Mouse (Mus musculus) neutrophil, adult 5-6 weeks (primary cell): ENCODE measurements around the gene Arhgef3. TPM values are rescaled to one million over a fixed set of nuclear protein-coding genes. Genes with fewer than 3 reads are reported as not detected.

ENCODE experiments used
- ATAC-seq: fragments of 151-379, 151-347 bp; 2 replicates; pipeline ENCODE4 v1.8.0; 2017; ENCODE audit warnings: mild to moderate bottlenecking, moderate TSS enrichment; ENCODE audit not compliant: insufficient number of reproducible peaks, poor library complexity, low FRiP score, severe bottlenecking; ENCODE audit errors: extremely low read depth
- total RNA-seq: library from RNA; stranded (forward); fragments of 200-1000 nt; gene quantifications from 2 replicates; pipeline ENCODE4 v1.2.3, GENCODE M21; 2017

Arhgef3 gene
- total RNA-seq, 1 experiment from 2014 or later: 266 TPM

GRCm38 (mm10) chr14:27347666-27348065 is 233.0 kb downstream of the Arhgef3 start:
- no peak for ATAC-seq

- no peak for ATAC-seq
Observed at GRCm38 (mm10) chr14:27348088-27348487, 233.4 kb downstream of the Arhgef3 start.

DNA sequence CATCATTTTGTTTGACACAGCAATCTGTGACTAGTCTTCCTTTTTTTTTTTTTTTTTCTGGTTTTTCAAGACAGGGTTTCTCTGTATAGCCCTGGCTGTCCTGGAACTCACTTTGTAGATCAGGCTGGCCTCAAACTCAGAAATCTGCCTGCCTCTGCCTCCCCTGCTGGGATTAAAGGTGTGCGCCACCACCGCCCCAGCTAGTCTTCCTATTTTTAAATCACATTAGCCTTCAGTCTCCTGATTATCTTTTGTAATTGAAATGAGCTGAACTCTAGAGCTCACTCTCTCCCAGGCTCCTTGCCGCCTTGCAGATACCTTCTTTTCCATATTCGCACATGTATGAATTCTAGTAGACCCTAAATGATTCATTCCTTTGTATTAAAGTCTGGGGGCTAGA is 234.0 kb downstream of the Arhgef3 start:
- ATAC-seq: no peak

GRCm38 (mm10) chr14:27349120-27349519 is 234.4 kb downstream of the Arhgef3 start:
- no peak for ATAC-seq

GRCm38 (mm10) chr14:27349828-27350729 is 235.4 kb downstream of the Arhgef3 start:
- no peak for ATAC-seq

GRCm38 (mm10) chr14:27351051-27351475 is 236.4 kb downstream of the Arhgef3 start:
- ATAC-seq: no peak

DNA sequence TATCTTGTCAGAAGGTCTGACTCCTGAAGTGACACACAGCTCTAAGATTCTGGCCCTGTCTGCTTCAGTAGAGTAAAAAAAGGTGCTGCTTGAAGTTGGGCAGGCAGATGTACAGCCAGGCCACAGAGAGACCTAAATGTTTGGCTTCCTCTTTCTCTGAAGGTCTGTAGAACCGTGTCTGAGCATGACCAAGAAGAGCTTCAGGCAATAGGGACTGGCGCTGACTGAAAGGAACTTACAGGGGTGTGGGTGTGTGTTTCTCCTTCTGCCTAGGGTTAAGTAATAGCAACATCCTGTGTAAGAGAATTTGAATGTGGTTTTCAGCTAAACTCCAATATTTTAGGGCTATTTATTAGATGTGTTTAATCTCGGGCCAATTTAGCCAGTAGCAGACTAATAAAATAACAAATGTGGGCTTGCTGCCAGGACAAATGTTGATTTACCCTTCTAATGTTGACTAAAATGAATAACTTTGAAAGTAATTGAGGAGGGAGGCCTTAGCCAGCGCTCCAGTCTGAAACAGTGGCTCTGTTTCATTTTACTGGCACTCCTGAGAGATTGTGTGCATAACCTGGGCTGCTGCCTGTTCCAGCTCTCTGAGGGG is 236.9 kb downstream of the Arhgef3 start:
- peak; percentile 87 for ATAC-seq

- ATAC-seq: no peak
Observed at GRCm38 (mm10) chr14:27352470-27352869, 237.8 kb downstream of the Arhgef3 start.

GRCm38 (mm10) chr14:27355151-27355550 is 240.5 kb downstream of the Arhgef3 start:
- ATAC-seq: peak; percentile 33

DNA sequence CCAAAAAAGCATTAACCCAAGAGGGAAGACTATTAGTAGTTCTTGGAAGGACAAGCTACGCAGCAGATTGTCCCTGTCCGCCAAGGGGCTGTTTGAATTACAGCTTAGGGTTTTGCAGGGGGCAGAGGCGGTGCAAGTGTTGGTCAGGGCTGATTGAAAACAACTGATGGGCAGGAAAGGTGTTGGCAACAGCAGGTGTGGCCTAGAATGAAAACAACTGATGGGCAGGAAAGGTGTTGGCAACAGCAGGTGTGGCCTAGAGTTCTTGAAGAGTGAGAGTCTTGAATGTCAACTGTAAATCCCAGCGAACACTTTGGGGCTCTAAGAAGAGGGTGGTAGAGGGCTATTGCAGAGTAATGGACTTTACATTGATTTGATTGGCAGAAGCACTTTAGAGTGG is 241.2 kb downstream of the Arhgef3 start:
- no peak for ATAC-seq

GRCm38 (mm10) chr14:27357139-27357538 is 242.4 kb downstream of the Arhgef3 start:
- no peak for ATAC-seq

DNA sequence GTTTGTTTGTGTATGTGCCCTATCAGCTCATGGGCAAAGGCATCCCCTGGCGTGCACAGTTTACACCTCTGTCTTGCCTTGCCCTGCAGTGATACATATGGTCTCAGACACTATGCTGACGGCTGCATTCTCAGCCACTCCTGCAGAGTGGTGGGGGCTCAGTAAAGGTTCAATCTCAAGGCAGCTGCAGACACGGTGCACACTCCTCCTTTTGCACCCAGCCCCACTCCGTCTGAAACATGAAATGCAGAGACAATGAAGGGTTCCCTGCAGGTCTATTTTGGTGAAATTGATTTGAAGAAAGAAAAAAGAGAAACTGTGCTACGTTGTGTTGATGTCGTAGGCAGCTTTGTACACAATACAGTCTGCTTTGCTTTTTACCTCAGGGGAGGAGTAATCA is 243.5 kb downstream of the Arhgef3 start:
- no peak for ATAC-seq

DNA sequence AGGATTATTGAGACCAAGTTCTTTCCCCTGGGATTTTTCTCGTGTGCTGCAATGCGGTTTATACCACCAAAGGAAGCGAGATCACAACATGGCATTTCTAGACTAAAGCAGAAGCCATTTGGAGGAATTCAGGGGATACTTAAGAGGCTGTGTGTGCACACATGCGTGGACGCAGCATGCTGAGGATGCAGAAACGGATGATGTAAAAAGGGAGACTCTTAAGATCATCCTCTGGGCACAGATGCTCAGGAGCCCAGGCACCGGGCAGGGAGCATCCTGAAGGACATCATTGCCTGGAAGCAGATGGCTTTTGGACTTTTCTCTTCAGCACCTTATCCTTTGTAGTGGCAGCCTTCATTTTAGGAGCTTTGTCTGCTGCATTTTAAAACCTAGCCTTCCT is 246.2 kb downstream of the Arhgef3 start:
- ATAC-seq: no peak

DNA sequence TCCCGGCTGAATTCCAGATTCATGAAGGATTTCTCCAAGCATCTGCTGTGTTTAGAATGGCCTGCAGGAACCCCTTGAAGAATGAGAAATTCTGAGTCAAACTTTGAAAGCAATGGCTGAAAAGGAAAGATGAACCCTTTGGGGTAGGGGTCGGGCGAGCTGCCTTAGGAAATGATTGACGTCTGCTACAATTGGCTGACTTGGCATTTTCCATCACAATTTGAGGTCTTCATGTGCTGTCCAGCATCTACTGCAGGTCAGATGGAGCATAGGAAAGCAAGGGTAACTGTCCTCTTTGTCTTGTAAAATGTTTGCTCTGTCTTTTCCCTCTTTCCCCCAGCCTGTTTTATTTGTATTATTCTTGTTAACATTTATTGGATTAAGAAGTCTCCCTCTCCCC is 246.8 kb downstream of the Arhgef3 start:
- no peak for ATAC-seq

DNA sequence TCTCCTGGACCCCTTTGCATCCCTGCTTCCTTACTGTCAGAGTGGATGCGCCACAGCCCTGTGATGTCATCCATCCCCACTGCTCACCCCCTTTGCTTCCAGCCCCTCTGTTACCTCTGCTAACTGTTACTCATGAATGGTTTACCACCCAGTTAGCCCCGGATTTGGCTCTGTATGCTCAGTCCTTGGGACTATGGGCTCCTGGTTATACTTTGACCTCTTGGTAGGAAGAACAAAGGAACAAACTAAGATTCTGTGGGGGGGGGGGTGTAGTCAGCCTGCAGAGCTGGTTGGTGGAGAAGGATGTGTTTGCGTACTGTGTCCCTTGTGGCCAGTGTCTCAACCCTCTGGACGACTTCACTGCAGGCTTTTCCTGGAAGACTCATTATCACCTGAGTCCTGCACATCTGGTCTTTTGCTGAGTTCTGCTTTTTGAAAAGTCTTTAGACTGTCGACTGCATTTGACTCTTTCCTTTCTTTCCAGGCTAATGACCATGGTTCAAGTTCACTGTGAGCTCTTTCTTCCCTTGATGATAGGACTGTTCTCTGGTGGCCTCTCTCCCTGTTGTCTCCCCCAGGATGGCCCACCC is 250.1 kb downstream of the Arhgef3 start:
- no peak for ATAC-seq

DNA sequence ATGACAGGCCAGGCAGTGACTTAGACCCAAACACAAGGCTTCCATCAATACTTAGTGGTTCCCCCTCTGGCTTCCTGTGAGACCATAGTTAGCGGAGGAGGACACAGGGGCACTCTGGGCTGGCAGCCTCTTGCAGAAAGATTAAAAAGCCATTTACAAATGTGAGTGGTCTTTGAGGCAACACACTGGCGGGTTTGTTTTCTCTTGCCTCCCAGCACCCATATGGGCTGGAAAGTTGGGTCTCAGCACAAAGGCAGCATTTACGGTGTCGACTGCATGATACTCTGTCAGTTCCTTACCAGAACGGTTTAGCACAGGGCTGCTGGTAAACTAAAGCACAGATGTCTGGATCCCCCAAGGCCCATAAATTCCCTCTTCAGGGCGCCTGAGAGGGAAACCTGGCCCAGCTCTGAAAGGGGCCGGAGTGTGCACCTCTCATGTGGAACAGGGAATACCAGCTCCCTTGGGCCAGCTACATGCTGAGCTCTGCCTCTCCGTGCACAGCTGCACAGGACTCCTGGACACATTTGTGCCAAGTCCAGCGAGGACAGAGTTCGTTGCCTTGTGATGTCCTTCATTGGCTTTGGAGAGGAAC is 252.5 kb downstream of the Arhgef3 start:
- ATAC-seq: no peak

DNA sequence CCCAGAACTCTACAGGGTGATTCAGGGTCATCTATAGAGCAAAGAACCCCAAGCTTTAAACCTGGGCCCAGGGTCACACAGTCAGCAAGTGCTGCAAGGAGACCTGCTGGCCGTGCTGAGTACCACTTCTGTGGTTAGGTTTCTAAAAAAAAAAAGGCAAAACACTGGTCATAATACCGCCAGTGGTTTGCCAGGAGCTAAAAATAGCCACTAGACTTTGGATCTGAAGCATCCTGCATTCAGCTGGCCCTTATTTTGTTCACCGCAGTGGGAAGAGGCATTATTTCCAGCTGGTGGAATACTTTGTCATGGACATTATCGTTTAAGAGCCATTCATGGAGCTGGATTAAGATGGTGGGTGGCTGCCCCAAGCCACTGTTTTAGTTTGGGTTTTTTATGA is 253.9 kb downstream of the Arhgef3 start:
- ATAC-seq: no peak

DNA sequence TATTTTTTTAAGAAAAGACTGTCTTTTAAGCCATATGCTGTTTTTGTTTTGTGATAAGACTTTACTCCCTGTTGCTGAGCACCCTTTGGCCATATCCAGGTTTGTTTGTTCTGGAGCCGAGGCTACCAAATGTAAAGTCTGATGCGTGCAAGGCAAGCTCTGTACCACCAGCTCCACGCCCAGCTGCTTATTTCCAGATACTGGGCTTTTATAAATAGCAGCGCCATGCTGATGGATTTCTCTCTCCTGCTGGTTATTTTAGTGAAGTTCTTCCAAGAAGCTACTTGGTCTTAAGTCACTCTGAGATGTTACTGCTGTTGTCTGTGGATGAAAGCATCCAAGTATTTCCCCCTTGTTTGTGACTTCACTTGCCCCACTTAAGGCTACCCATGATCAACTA is 254.8 kb downstream of the Arhgef3 start:
- no peak for ATAC-seq

DNA sequence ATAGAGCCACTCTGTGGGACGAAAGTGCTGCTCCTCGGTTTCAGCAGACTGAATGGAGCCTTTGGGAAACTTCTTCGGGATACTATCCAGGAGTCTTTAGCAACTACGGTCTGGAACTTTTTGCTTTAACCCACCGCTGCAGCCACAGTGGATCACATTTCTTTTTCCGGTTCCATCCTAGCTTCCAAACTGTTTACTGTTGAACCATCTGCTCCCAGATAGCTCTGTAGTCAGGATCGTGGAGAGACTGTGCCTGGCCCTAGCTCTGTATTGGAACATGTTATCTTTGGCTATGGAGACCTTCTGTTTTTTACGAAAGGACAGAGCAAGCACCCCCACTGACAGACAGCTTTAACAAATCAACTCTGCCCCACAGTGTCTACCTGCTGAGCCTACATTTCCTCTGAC is 257.0 kb downstream of the Arhgef3 start:
- ATAC-seq: no peak

- no peak for ATAC-seq
Observed at GRCm38 (mm10) chr14:27373498-27373897, 258.8 kb downstream of the Arhgef3 start.
